In the genomic region with DNA sequence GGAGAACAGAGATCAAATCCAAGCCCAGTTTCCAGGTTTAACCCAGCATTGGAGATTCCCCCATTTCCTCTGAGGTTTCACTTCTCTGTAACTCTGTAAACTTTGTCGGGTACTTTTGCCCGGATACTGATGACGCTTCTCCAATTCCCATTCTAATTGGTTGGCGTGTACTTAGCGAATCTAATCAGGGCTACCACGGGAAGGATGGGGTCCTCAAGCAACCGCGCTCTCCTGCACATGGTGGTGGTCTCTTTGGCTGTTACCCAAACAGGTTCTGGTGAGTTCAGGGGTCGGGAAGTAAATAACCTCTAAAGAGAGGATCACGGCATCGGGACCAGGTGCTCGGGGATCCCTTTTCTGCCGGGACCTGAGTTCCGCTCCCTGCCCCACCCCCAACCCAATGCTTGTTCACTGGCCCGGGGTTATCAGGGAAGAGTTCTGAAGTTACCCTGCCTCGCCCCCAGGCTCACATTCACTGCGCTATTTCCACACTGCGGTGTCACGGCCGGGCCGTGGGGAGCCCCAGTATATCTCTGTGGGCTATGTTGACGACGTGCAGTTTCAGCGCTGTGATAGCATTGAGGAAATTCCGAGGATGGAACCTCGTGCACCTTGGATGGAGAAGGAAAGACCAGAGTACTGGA, we compare ENCODE assay signal across 8 mouse cellular contexts. TPM values are rescaled to one million over a fixed set of nuclear protein-coding genes. Genes with fewer than 3 reads are reported as not detected.
DNase-seq lines count a peak whose midpoint lies in the region; ATAC-seq and TF ChIP-seq lines count a peak whose summit lies in the region.

Gene H2-M3 (plus strand): TSS at position 163 of the 644 bp plus-strand sequence.

- peak; percentile 99 for ATAC-seq in forebrain, embryonic 14.5 days
- ATAC-seq in neural tube, embryonic 15.5 days (ENCODE audit: low FRiP score): peak; percentile 99

- no peak for TF ChIP-seq POLR2A in ES-Bruce4 (IDR thresholded peaks at IDR 0.05; ENCODE audit: insufficient read depth, low read length)

- H3K4me3 ChIP-seq in ES-Bruce4 (ENCODE audit: low read depth, low read length): peak within 1 kb of the TSS; percentile 95
- peak within 1 kb of the TSS; percentile 42 for H3K4me3 ChIP-seq in forebrain, embryonic 14.5 days (ENCODE audit: low read depth, low read length)
- H3K4me3 ChIP-seq in neural tube, embryonic 15.5 days (replicated peaks): peak within 1 kb of the TSS; percentile 54

- H3K36me3 ChIP-seq in ES-Bruce4 (ENCODE audit: control insufficient read depth, insufficient read depth, low read length, poor library complexity, severe bottlenecking): no peaks in the 10 kb centered on the region
- no peaks in the 10 kb centered on the region for H3K36me3 ChIP-seq in forebrain, embryonic 14.5 days (ENCODE audit: control insufficient read depth, insufficient read depth, low read length)
- no peaks in the 10 kb centered on the region for H3K36me3 ChIP-seq in neural tube, embryonic 15.5 days

- DNase-seq in cerebellum, adult 11 months: peak; percentile 43
- DNase-seq in forebrain, embryonic 14.5 days (ENCODE audit: low spot score): peak; percentile 93
- DNase-seq in heart, postnatal 14 days: peak; percentile 86 to 93
- DNase-seq in layer of hippocampus, adult 11-12 months (ENCODE audit: low spot score): peak; percentile 95
- peak; percentile 92 to 93 for DNase-seq in lung, adult 18-20 months
- peak; percentile 79 for DNase-seq in testis, postnatal 14 days (ENCODE audit: low spot score)

- TF ChIP-seq CTCF in ES-Bruce4 (IDR thresholded peaks at IDR 0.05; ENCODE audit: low read depth, low read length): no peak

- no peaks in the 10 kb centered on the region for H3K9me3 ChIP-seq in ES-Bruce4 (replicated peaks; ENCODE audit: control insufficient read depth, insufficient read depth, low read length, poor library complexity, severe bottlenecking)
- no peaks in the 10 kb centered on the region for H3K9me3 ChIP-seq in forebrain, embryonic 14.5 days (replicated peaks; ENCODE audit: control insufficient read depth, low read length)
- H3K9me3 ChIP-seq in neural tube, embryonic 15.5 days (replicated peaks): no peaks in the 10 kb centered on the region

- no peak for TF ChIP-seq EP300 in ES-Bruce4 (IDR thresholded peaks at IDR 0.05; ENCODE audit: insufficient read depth, low read depth, low read length)

- intact Hi-C loops in heart, postnatal 14 days (cut with DNase I): no loop called here

- H3K9ac ChIP-seq in ES-Bruce4 (ENCODE audit: low read depth, poor library complexity, severe bottlenecking): peak within 1 kb of the TSS; percentile 61
- peak within 1 kb of the TSS; percentile 49 for H3K9ac ChIP-seq in forebrain, embryonic 14.5 days (ENCODE audit: low read length)
- peak within 1 kb of the TSS; percentile 51 for H3K9ac ChIP-seq in neural tube, embryonic 15.5 days (replicated peaks)

- H3K27ac ChIP-seq in ES-Bruce4 (ENCODE audit: insufficient read depth, low read length): no peak within 1 kb of the TSS
- H3K27ac ChIP-seq in forebrain, embryonic 14.5 days (ENCODE audit: low read depth, low read length): no peak within 1 kb of the TSS
- no peak within 1 kb of the TSS for H3K27ac ChIP-seq in neural tube, embryonic 15.5 days (replicated peaks)

- H3K27me3 ChIP-seq in ES-Bruce4 (ENCODE audit: control insufficient read depth, insufficient read depth, low read length, poor library complexity, severe bottlenecking): no peaks in the 10 kb centered on the region
- no peaks in the 10 kb centered on the region for H3K27me3 ChIP-seq in forebrain, embryonic 14.5 days (replicated peaks; ENCODE audit: control insufficient read depth, insufficient read depth, low read length)
- H3K27me3 ChIP-seq in neural tube, embryonic 15.5 days (replicated peaks): no peaks in the 10 kb centered on the region

- H3K4me2 ChIP-seq in forebrain, embryonic 14.5 days (ENCODE audit: low read length): peak within 1 kb of the TSS; percentile 92
- H3K4me2 ChIP-seq in neural tube, embryonic 15.5 days: peak within 1 kb of the TSS; percentile 98

- WGBS in forebrain, embryonic 14.5 days: 3% methylated on average over 26 of the region's 26 CpGs
- WGBS in neural tube, embryonic 15.5 days: 6% methylated on average over 26 of the region's 26 CpGs

- no peaks in the 10 kb centered on the region for H3K4me1 ChIP-seq in ES-Bruce4 (ENCODE audit: control insufficient read depth, insufficient read depth, low read length)
- H3K4me1 ChIP-seq in forebrain, embryonic 14.5 days (ENCODE audit: control insufficient read depth, insufficient read depth, low read length): 0 out of 2 replicates have a peak, but pooled peaks cover 3% of the 10 kb centered on the region
- H3K4me1 ChIP-seq in neural tube, embryonic 15.5 days: peaks cover 6% of the 10 kb centered on the region

RNA-seq across cellular contexts. Expression of gene H2-M3, which starts in this region (rescaled TPM):
- polyA plus RNA-seq in ES-Bruce4 (2011; ENCODE audit: insufficient read depth, insufficient read length, low read depth, missing spikeins): 3.3 and 3.4 TPM in 2 replicates
- 1.1 and 1.2 TPM in 2 replicates for polyA plus RNA-seq in forebrain, embryonic 14.5 days (2014; fragmentation: Nextera tagmentation; extraction: Ambion mirVana)
- 1 to 10 TPM; 2.3 to 2.4 TPM for total RNA-seq in heart, postnatal 14 days (2021)
- polyA plus RNA-seq in neural tube, embryonic 15.5 days (2015; fragmentation: Nextera tagmentation; extraction: Ambion mirVana): 1.7 and 3.2 TPM in 2 replicates

Comparison
In these comparisons a context has a peak if more than half of its experiments do, and no peak if none do; other contexts are left out.
1. H3K4me3 ChIP-seq: peak in every context shown above with its lines; median percentile 95 in ES-Bruce4; 54 in neural tube, embryonic 15.5 days; 42 in forebrain, embryonic 14.5 days.
2. DNase-seq: peak in every context shown above with its lines; median percentile 95 in layer of hippocampus, adult 11-12 months; 93 in forebrain, embryonic 14.5 days; 92 in lung, adult 18-20 months; 90 in heart, postnatal 14 days; 79 in testis, postnatal 14 days; 43 in cerebellum, adult 11 months.